Mouse (Mus musculus): ENCODE measurements around the gene Dusp1.

DNA sequence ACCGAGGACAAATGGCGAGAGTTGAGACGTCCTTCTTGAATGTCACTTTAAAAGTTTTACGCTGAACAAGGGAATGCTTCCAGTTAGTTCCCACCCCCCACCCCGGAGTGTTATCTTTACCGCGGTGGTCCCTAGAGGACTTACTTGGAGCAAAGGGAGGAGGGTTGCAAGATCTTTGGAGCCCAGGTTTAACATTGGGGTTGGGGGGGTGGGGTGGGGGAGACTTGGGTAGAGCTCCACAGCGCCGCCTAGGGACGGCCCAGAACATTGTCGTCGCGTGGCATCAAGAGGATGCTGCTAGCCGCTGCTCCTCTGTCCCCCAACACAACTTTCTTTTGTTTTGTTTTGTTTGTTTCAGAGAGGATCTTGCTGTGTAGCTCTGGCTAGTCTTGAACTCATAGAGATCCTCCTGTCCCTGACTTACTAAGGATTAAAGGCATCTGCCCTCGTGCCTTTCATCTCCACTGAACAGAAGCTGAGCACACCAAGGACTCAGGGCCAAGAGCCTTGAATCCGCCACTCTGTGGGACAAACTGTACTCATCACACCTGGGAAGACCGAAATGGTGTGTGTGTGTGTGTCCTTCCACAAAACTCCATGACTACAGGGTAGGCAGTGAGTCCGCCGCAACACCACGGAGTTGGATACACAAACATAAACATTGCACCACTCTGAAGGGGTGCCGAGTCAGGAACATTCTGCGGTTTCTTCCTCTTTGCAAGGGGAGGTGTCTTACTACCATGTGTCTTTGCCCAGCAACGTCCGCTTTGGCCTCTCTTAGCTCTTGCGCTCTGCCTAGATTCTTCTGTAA is 52.8 kb downstream of the Dusp1 start:
- no peak for TF ChIP-seq USF2 (conservative IDR thresholded peaks at IDR 0.05; ENCODE audit: low read depth, low read length)
- no peak for TF ChIP-seq MAX (IDR thresholded peaks at IDR 0.05; ENCODE audit: low read length)
